Mouse (Mus musculus) gastrocnemius, postnatal 4 days (tissue): ENCODE data around the gene Cyp4a10. TPM values are rescaled to one million over a fixed set of nuclear protein-coding genes. Genes with fewer than 3 reads are reported as not detected.
"Not testable (repeated sequence)": the region's sequence is repeated elsewhere in the genome, so short reads cannot be mapped to it uniquely, and the experiment has no call there.

Experiments used
- DNase-seq, 2 experiments: peaks; one replicate each; pipeline ENCODE4 v3.0.0; 2021 to 2022; ENCODE audit warnings: low spot score in 2 of 2, mixed read lengths in 2 of 2
- long read RNA-seq, 2 experiments: library from polyadenylated mRNA; stranded (forward); transcript quantifications; one replicate each; pipeline ENCODE4 v2.0.0; 2021
- total RNA-seq, 2 experiments: library from RNA; stranded (reverse); gene quantifications; 2 replicates each; pipeline ENCODE4 v1.2.3; 2021

Gene Cyp4a10
- total RNA-seq = under 1 TPM in 1 of 2 experiments, not detected in 1; 0.13 TPM
- long read RNA-seq, experiment 1 = 0 reads
- long read RNA-seq, experiment 2 = 0 reads

DNA sequence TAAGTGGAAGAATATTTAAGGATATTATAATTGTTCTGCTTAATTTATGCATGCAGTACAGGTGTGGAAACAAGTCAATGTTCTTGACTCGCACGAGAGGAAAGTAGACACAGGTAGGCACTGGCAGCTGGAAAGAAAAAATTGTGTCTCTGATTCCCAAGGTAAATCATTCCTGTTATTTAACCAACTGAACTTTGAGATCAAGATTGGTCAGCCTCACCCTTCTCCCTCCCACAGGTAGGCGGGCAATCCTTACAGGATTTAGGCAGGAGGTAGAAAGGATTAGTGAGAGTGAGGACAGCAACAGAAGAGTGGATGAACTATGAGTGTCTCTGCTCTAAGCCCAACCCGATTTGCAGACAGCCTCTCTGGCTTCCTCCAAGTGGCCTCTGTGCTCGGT is at the start of gene Cyp4a10:
Gene Cyp4a10, plus strand, starts transcription at position 265 of the 400 bp plus-strand sequence.
- not testable (repeated sequence) for DNase-seq

DNA sequence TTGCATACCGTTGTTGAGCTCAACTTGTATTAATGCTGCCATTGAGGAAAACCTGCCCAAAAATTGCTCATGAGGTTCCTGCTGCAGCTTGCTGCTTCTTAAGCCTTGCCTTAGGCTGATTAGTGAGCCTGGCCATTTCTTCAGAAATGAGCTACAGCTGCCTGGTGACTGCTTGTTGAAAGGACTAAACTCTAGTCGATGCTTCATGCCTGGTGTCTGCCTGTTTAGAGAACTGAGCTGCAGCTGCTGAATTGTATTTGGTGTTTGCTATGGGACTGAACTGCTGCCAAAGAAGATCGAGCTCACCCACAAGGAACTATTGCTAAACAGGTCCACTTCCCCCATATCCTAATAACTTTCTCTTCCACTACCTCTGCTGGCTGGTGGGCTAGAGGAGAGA is 44.5 kb upstream of the Cyp4a10 start:
- DNase-seq = not testable (repeated sequence)

DNA sequence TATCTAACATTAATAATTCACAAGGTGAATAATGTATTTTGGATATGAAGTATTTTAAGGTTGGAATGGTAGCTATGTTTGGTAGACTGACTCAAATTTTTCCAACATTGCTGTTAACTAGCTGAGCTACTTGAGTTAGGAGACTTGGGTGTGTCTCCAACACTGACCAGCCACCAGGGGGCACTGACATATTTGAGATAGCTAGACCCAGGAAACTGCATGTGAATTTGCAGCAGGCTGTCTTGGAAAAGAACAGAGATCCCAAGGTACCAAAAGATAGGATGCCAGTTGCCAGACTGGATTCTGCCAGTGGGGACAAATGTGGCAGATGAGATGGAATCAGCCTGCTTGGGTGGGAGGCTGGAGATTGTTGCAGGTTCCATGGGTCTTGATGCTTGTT is 42.0 kb upstream of the Cyp4a10 start:
- DNase-seq = not testable (repeated sequence)

DNA sequence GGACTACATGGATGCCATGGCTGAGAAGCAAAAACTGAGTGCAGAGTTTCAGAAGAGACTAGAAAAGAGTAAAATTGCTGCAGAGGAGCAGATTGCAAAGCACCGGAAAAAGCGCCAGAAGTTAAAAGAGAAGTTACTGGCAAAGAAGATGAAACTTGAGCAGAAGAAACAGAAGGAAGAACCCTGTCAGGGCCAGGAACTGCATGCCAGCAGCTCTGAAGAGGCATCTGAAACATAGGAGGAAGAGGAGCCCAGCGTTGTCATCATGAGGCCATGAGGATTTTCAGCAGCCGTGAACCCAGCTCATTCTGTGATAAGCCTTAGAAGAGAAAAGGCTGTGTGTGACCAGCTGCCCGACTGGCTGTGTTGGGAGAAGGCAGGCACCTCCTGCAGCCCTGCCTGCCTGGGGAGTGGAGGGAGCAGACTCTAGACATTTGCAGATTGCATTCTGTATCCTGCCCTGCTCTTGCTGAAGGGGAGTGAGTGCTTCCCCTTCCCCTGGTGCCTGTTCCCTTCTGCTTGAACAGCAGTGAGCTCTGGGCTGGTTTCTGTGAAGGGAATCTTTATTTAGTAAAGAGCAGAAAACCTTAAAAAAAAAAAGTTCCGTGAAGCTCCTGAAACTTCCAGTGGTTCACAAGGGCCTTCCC is 36.9 kb upstream of the Cyp4a10 start:
- no peak for DNase-seq

DNA sequence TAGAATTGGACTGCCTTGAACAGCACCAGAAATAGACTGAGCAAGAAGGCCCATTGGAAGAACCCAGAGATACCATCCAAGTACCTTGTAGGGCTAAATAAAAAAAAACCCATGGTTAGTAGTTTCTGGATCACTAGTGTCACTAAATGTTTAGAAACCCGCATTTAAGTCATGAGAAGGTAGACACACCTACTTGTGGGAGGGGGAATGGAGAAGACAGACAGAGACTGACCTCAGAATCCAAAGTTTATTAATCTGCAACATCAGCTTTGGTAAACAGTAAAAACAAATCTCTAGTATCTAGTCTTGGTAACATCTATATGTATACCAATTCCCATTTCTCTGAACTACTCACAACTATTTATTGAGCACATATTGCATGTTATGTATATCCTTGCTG is 22.1 kb upstream of the Cyp4a10 start, which contains the start of gene Cyp4a14:
Gene Cyp4a14, minus strand, starts transcription at position 142 of the 400 bp plus-strand sequence.
- DNase-seq = no peak

DNA sequence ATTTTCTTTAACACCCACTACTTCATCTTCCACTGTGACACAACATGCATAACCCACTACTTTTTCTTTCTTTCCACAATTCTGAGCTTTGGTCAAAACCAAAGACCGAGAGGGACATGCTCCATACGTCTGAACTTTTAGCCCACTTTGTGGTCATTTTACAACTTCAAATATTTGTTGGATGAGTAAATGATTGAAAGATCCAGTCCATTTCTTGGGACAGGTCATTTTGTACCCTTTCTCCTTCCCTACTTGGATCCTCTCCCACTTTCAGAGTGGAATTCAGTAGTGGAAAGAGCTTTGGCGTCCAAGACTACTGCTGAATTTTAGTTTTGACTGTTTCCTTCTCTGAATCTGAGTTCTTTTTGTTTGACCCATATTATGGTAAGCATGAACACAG is 20.6 kb upstream of the Cyp4a10 start:
- DNase-seq = no peak

DNA sequence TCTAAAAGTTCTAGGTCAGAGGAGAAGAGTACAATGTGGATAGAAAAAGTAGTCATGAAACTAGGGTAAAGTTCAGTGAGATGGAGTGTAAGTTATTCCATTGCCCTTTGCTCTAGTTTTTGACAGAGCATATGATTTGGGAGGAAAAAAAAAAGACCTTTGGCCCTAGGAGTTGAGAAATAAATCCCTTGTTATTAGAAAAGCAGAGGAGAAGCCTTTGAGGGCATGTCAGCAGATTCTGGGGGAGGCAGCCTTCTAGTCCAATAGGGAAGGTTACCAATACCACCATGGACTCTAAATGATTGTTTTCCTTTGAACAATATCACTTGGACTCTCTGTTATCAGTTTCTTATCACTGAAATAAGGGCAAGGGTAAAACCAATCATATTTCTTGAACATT is 4.1 kb upstream of the Cyp4a10 start:
- not testable (repeated sequence) for DNase-seq

DNA sequence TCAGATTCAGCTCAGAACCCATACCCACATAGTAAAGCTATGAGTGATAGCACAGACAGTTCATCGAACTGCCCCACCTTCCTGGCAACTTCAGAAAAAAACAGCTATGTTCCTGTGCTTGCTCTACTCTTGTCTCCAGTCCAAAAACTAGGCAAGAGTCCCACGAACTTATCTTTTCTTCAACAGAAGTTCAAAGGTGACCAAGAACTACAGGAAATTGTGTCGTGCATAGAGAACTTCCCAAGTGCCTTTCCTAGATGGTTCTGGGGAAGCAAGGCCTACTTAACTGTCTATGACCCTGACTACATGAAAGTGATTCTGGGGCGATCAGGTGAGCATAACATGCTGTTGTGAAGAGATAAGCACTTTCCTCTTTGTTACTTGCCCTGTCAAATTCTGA is 1.4 kb downstream of the Cyp4a10 start:
- DNase-seq = no peak

DNA sequence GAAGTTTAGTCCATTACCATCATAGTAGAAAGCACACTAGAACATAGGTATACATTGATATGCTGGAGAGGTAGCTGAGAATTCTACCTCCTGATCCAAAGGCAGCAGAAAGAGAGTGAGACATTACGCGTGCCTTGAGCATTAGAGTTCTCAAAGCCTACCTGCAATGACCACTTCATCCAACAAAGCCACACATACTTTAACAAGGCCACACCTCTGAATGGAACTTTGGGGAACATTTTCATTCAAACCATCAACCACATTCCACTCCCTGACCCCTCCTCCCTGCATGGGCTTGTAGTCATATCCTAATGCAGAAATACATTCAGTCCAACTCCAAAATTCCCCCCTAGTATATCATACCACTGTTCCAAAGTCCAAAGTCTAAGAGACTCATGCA is 3.7 kb downstream of the Cyp4a10 start:
- DNase-seq = no peak

DNA sequence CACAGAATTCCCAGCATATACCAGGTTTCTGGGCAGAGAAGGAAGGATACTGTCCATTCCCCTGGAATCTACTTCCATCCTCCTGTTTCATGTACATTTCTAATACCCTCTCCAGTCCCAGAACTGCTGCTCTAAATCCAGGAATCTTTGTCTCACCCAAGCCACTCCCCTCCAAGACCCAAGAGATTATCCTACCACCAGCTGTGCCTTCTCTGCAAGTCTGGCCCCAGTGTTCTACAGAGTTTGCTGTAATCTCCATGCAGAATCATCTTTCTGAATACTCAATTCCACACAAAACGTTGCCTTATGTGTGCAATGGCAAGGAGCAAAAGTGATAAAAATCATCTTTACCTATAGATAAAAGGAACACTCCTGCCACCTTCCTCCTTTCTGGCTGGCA is 27.0 kb downstream of the Cyp4a10 start:
- no peak for DNase-seq

DNA sequence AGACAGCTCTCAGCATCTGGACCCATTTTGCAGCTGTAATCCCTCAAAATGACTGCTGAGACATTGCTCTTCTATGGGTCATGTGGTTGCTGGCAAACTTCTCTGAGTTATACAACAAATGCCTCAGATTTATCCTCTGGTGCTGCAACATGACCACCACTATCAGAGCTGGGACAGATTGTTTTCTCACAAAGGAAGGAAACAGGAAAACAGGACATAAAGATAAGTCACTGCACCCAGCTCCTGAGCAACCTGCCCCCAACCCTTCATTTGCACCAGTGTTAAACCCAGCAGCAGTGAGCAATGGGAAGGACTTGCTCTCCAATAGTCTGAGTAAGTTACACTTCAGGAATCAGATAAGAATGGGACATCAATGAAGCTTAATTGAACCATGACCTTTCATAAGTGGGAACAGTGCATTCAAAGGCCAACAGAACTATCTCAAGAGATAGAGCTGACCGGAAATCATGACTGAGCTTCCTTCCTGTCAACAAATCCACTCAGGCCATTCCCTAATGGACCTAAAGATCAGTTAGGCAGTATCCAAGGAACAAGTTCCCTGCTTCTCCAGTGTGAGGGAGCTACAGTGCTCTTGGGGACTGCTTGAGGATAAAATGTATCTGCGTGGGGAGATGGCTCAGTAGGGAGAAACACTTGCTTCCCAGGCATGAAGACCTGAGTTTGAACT is 28.2 kb downstream of the Cyp4a10 start:
- no peak for DNase-seq

DNA sequence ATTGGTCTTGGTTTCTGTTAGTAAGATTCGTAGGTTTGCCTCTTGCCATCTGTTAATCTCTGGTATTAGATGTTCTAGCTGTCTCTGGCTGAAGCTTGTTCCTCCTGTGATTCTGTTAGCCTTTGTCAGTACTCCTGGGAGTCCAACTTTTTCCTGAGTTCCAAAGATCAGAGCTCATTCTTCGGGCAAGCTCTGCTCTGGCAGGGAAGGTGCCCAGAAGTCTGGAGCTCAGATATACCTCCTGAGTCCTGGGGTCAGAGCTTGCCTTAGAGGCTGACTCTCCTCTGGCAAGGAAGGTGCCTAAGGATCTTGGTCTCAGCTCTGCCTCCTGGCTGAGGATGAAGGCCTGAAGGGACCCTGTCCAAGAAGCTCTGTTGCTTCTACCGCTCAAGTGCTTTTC is 34.7 kb downstream of the Cyp4a10 start:
- DNase-seq = no peak

DNA sequence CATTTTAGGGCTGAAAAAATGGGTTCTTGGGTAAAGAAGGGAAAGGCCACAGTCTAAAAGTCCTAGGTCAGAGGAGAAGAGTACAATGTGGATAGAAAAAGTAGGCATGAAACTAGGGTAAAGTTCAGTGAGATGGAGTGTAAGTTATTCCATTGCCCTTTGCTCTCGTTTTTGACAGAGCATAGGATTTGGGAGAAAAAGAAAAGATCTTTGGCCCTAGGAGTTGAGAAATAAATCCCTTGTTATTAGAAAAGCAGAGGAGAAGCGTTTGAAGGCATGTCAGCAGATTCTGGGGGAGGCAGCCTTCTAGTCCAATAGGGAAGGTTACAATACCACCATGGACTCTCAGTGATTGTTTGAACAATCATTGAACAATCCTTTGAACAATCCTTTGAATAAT is 37.4 kb downstream of the Cyp4a10 start:
- DNase-seq = no peak

DNA sequence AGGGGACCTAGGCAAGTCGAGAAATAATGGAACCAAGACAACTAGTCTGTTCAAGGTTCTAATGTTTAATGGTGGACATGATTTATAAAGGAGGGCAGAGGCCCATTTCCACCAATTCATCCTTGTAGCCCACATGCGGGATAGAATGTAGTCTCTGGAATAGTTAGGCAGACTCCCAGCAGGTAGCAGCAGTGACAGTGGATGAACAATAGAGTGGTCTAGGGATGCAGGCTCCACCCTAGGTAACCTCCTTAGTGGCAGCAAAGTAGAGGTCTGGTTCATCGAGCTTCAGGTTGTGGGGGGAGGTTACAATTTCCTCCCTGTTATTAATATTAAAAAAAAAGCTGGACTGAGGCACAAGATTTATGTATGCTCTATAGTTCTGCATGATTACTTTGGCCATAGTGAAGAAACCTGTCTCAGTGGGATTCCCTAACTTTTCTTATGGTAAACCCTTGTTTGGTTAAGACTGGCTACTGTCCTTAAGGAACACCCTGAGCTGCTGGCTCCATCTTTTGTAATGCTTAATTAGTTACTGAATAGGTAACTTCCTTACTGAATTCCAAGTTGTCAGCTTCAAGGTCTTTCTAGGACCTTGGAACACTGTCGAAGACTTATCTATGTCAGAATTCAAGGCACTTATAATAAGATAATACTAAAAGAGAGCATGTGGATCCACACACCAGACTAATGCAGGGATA is 39.9 kb downstream of the Cyp4a10 start:
- no peak for DNase-seq

DNA sequence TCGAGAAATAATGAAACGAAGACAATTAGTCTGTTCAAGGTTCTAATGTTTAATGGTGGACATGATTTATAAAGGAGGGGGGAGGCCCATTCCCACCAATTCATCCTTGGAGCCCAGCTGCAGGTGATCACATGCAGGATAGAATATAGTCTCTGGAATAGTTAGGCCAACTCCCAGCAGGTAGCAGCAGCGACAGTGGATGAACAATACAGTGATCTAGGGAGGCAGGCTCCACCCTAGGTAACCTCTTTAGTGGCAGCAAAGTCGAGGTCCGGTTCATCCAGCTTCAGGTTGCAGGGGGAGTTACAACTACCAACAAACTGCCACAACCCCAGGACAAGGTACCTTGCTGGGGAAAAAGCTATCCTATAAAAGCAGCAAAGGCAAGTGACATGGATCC is 43.2 kb downstream of the Cyp4a10 start:
- DNase-seq = not testable (repeated sequence)

DNA sequence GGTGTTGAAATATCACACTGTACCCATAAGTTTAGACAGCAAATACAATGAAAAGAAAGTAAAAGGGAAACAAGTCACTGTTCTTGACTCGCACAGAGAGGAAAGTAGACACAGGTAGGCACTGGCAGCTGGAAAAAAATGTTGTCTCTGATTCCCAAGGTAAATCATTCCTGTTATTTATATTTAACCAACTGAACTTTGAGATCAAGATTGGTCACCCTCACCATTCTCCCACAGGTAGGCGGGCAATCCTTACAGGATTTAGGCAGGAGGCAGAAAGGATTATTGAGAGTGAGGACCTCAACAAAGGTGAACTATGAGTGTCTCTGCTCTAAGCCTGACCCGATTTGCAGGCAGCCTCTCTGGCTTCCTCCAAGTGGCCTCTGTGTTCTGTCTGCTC is 45.3 kb downstream of the Cyp4a10 start, which contains the start of gene Cyp4a31:
Gene Cyp4a31, plus strand, starts transcription at position 249 of the 400 bp plus-strand sequence.
- DNase-seq = no peak

DNA sequence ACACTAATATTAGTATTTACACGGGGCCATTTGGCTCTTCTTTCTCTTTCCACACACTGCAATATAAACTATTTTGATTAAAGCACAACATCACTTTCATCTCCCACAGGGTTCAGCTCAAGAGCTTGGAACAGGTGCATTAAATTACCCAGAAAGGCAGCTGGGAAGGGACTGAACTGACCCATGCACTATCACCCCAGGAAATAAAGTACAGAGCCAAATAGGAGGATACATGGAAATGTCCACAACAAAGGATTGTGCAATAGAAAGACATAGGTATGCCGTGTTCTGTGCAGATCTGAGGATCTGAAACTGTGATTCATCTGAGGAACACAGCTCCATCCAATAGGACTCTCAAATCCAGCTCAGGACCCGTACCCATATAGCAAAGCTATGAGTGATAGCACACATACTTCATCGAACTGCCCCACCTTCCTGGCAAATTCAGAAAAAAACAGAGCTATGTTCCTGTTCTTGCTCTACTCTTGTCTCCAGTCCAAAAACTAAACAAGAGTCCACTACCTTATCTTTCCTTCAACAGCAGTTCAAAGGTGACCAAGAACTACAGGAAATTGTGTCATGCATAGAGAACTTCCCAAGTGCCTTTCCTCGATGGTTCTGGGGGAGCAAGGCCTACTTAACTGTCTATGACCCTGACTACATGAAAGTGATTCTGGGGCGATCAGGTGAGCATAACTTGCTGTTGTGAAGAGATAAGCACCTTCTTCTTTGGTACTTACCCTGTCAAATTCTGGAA is 46.6 kb downstream of the Cyp4a10 start:
- DNase-seq = not testable (repeated sequence)

DNA sequence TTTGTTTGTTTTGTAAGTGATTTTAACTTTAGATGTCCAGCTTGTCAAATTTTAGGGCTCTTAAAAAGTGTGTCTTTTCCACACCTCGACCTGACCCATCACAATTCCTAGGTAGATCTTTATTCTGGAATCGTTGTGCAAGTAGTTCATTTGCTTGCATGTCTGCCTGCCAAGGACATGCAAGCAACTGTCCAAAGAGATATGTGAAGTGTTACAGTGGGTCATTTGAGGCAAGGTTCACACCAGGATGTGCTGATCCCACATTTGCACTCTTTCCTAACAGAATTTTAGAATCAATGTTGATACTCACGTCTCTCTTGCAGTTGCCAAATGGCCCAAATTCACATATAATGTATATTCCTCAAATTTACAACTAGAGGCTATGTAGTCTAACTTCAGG is 57.2 kb downstream of the Cyp4a10 start:
- DNase-seq = no peak

DNA sequence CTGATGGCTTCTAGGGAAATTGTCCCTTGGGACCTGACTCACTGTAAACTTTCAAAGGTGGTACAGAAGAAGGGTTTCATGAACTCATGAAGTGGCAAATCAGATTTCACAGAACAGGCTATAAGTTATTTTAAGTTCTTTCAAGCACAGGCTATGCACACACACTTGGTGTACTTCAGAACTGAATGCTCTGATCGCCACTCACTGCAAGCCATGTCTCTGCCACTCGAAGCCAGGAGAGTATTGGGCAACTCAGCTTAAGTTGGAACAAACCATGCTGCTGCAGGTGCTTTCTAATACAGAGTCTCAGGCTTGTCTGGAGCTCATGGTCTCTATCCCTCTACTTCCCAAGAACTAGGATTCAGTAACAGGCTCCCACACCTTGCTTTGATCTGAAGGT is 57.7 kb downstream of the Cyp4a10 start:
- DNase-seq = no peak

DNA sequence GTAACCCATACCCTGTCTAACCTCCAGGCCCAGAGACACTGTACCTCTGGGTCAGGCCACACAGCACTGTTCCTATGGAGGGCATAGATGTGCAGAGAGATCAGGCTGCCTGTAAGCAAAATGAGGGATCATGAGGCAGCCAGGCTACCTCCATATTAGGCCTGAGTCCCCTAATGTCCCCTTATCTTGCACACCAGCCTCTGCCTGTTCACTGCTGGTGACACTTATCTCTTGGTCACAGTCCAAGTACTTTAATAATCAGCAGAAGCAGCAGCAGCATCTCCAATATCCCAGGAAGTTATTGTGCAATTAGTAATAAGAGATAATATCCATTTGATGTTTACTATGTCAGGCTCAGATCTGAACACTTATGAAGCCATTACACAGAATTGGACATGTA is 65.0 kb downstream of the Cyp4a10 start:
- DNase-seq = no peak
